Mouse (Mus musculus): Measurements from ENCODE around the gene Ncbp3.

DNA sequence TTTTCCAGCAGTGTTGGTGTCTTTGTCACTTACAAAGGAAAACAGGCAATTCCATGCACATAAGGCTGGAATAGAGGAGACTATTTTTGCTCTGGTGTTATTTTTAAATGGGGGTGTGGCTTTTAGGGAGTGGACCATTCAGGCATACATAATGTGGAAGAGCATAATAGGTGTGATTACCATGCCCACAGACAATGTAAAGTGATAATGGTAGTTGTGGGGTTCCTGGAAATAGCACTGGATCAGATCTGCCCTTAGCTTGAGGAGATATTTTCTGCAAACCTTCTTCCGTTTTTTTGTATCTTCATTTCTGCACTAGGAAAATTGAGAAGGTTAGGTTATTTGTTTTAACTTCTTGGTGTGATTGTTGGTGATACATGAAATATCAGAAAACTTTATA lies 5.2 kb downstream of the Ncbp3 start:
- TF ChIP-seq CHD2 (IDR thresholded peaks at IDR 0.05; ENCODE audit: low read depth, low read length) (no peak), ZNF384 (IDR thresholded peaks at IDR 0.05; ENCODE audit: low read depth, low read length) (no peak), HCFC1 (IDR thresholded peaks at IDR 0.05; ENCODE audit: borderline replicate concordance, insufficient read depth, low read length) (no peak), ZC3H11A (IDR thresholded peaks at IDR 0.05; ENCODE audit: borderline replicate concordance, low read depth, low read length) (no peak)

Measured in ES-E14 (cell line).